Mouse (Mus musculus): Measurements from ENCODE around the gene Col4a3bp.

GRCm38 (mm10) chr13:96529542-96529941, 12.9 kb upstream of the Col4a3bp start:
- TF ChIP-seq EP300 (IDR thresholded peaks at IDR 0.05; ENCODE audit: low read depth) (no peak), CTCF (IDR thresholded peaks at IDR 0.05; ENCODE audit: low read depth) (no peak)

Measured in liver, embryonic 14.5 days (tissue).